14 mouse cellular contexts compared by ENCODE assay signal in genomic region chr8:114332949-114333348, GRCm38 (mm10).
A peak's percentile ranks its signal among the peaks of the same experiment; 100 is the strongest.
DNase-seq lines count a peak whose midpoint lies in the region; ATAC-seq and TF ChIP-seq lines count a peak whose summit lies in the region.
"Had no signal": no experiment of that assay in that cellular context is flagged by ENCODE, and none has a peak within 500 bp of the region (broad histone marks: within the 10 kb centered on the region; RNA-seq: fewer than 3 reads in every experiment).

No protein-coding gene starts in this region.

- intact Hi-C loops in gastrocnemius, postnatal 14 days (cut with DNase I; ENCODE audit: low total_unique reads): no loop called here

- ATAC-seq in hindbrain, embryonic 11.5 days (ENCODE audit: low FRiP score): no peak
- no peak for ATAC-seq in midbrain, embryonic 13.5 days
- no peak for ATAC-seq in granulocyte monocyte progenitor cell, adult 5-6 weeks (replicated peaks; ENCODE audit: poor library complexity, severe bottlenecking)

- peak; percentile 72 for DNase-seq in brain, embryonic 14.5 days (ENCODE audit: low read depth)
- DNase-seq in embryo, embryonic 9.5 days (ENCODE audit: extremely low spot score): peak; percentile 9
- no peak for DNase-seq in hindbrain, embryonic 11.5 days (ENCODE audit: low spot score)
- DNase-seq in spleen, postnatal 14 days (ENCODE audit: low spot score in 2 of 2): no peak
- DNase-seq in gastrocnemius, postnatal 14 days: no peak
- DNase-seq: cerebellum, postnatal 36 days; gastrocnemius, postnatal 10 days; kidney, postnatal 10 days; layer of hippocampus, postnatal 36 days; right cerebral cortex, postnatal 4 days had no signal

- no peak overlapping the region for H3K9ac ChIP-seq in hindbrain, embryonic 11.5 days (ENCODE audit: low read depth, low read length)
- H3K9ac ChIP-seq in midbrain, embryonic 13.5 days (replicated peaks): no peak overlapping the region
- H3K9ac ChIP-seq: liver, embryonic 15.5 days had no signal

- H3K4me2 ChIP-seq in hindbrain, embryonic 11.5 days (replicated peaks; ENCODE audit: low read depth, low read length): no peak overlapping the region
- H3K4me2 ChIP-seq in midbrain, embryonic 13.5 days (replicated peaks): no peak overlapping the region
- H3K4me2 ChIP-seq: liver, embryonic 15.5 days had no signal

- 55% methylated on average over 4 of the region's 4 CpGs for WGBS in hindbrain, embryonic 11.5 days
- 33% methylated on average over 4 of the region's 4 CpGs for WGBS in midbrain, embryonic 13.5 days

- no peaks in the 10 kb centered on the region for H3K9me3 ChIP-seq in hindbrain, embryonic 11.5 days (ENCODE audit: control insufficient read depth, low read length)
- 0 out of 2 replicates have a peak, but pooled peaks cover 6% of the 10 kb centered on the region for H3K9me3 ChIP-seq in midbrain, embryonic 13.5 days
- H3K9me3 ChIP-seq: liver, embryonic 15.5 days had no signal

- TF ChIP-seq CTCF in brain, embryonic 14.5 days (IDR thresholded peaks at IDR 0.05; ENCODE audit: borderline replicate concordance, extremely low read depth, insufficient read depth, insufficient read length): no peak

- H3K27me3 ChIP-seq in hindbrain, embryonic 11.5 days (ENCODE audit: control insufficient read depth, insufficient read depth, low read length): no peaks in the 10 kb centered on the region
- H3K27me3 ChIP-seq in midbrain, embryonic 13.5 days: no peaks in the 10 kb centered on the region
- H3K27me3 ChIP-seq: CH12.LX; liver, embryonic 15.5 days had no signal

- no peak overlapping the region for H3K4me3 ChIP-seq in hindbrain, embryonic 11.5 days (ENCODE audit: low read depth, low read length)
- no peak overlapping the region for H3K4me3 ChIP-seq in midbrain, embryonic 13.5 days (replicated peaks)
- H3K4me3 ChIP-seq: liver, embryonic 15.5 days had no signal

- H3K27ac ChIP-seq in hindbrain, embryonic 11.5 days (ENCODE audit: low read depth, low read length): peak overlapping the region; percentile 45; the same call in 1 of the 2 replicates
- H3K27ac ChIP-seq in midbrain, embryonic 13.5 days: peak overlapping the region; percentile 76
- H3K27ac ChIP-seq: liver, embryonic 15.5 days had no signal

- no peak for TF ChIP-seq POLR2A in brain, embryonic 14.5 days (IDR thresholded peaks at IDR 0.05; ENCODE audit: borderline replicate concordance, extremely low read depth, insufficient read depth, insufficient read length, poor library complexity, severe bottlenecking)

- H3K36me3 ChIP-seq in hindbrain, embryonic 11.5 days (ENCODE audit: control insufficient read depth, insufficient read depth, low read length): no peaks in the 10 kb centered on the region
- H3K36me3 ChIP-seq in midbrain, embryonic 13.5 days: peaks cover 4% of the 10 kb centered on the region; the same call in 1 of the 2 replicates
- H3K36me3 ChIP-seq: liver, embryonic 15.5 days had no signal

- no peaks in the 10 kb centered on the region; the same call in 1 of the 2 replicates for H3K4me1 ChIP-seq in hindbrain, embryonic 11.5 days (replicated peaks; ENCODE audit: control insufficient read depth, insufficient read depth, low read length)
- H3K4me1 ChIP-seq in midbrain, embryonic 13.5 days (replicated peaks): peaks cover 39% of the 10 kb centered on the region
- H3K4me1 ChIP-seq: liver, embryonic 15.5 days had no signal

Comparison
In these comparisons a context has a peak if more than half of its experiments do, and no peak if none do; other contexts are left out.
1. DNase-seq: peak in brain, embryonic 14.5 days (single experiment) and embryo, embryonic 9.5 days (single experiment); none in hindbrain, embryonic 11.5 days (single experiment), spleen, postnatal 14 days (0 of 2) and gastrocnemius, postnatal 14 days (single experiment).